Mouse (Mus musculus): ENCODE measurements around the gene Ubr4.
A peak's percentile ranks its signal among the peaks of the same experiment; 100 is the strongest.
"Not testable (repeated sequence)": the region's sequence is repeated elsewhere in the genome, so short reads cannot be mapped to it uniquely, and the experiment has no call there.

The Ubr4 gene

DNA sequence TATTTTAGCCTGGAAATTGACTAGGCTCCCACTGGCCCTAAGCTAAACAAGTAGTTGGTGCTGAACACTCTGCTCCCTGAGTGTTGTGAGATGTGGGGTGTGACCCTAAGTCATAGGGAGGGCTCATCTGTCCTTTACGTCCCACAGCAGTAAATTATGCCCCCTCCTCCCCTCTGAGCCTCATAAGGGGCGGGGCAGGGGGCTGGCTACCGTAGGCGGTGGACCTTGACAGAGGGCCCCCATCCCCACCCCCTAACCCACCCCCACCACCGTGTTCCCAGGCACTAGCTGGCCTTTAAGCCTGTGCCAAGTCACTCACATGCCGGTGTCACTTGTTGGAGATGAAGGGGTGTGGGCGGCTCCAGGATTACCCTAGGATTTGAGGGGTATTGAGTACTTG is 132.1 kb downstream of the Ubr4 start:
- DNase-seq (ENCODE audit: low spot score in 2 of 2): no peak

- DNase-seq (ENCODE audit: low spot score in 2 of 2): no peak
These were observed 134.7 kb downstream of the Ubr4 start for GRCm38 (mm10) chr4:139487085-139487484.

DNA sequence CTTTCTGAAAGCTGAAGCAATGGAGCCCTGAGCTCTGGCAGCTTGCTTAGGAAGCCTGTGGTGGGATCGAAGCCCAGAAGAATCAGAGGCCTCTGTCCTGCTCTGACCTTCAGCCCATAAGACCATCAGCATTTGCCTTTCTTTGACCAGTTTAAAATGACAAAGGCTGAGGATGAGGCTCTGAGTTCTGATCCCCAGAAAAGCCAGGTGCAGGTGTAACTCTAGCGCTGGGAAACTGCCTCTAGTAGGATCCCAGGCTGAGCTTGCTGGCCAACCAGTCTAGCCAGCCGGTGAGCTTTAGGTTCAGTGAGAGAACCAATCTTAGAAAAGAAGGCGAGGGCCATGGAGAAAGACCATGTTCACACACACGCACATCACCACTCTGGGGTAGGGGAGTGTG is 135.9 kb downstream of the Ubr4 start:
- DNase-seq (ENCODE audit: low spot score in 2 of 2): no peak

GRCm38 (mm10) chr4:139489946-139490345 is 137.5 kb downstream of the Ubr4 start:
- DNase-seq (ENCODE audit: low spot score in 2 of 2): no peak

- DNase-seq (ENCODE audit: low spot score in 2 of 2): no peak
These were observed 138.1 kb downstream of the Ubr4 start for GRCm38 (mm10) chr4:139490413-139491055.

DNA sequence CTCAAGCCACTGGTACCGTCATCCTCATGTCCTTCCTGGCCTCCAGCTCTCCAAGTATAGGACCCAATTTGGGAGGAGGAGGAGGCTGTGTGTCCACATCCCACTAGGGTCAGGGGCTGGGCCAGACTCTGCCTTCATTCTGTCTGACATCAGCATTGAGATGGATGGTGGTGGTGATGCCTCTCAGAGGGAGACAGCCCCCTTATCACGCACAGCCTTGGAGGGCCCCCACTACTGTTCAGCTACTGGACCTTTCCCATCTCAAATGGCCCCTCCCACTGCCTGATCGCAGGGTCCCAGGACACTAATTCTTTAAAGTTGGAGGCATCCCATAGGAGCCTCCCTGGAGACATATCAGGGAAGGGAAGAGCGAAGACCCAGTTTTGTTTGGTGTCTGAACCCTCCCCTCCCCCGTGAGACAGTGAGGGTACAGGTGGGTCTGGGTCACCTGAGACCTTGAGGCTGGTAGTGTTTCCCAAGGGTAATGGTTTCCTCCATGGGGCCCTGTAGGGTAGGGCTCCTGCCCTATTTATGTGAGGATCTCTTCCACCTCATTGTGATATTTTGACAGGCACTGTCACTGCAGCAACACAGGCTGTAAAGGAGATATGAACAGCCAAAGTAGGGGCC is 139.2 kb downstream of the Ubr4 start:
- DNase-seq (ENCODE audit: low spot score in 2 of 2): no peak

- DNase-seq (ENCODE audit: low spot score in 2 of 2): no peak
These were observed 139.9 kb downstream of the Ubr4 start for GRCm38 (mm10) chr4:139492258-139492833.

GRCm38 (mm10) chr4:139493227-139494025 is 141.0 kb downstream of the Ubr4 start:
- DNase-seq (ENCODE audit: low spot score in 2 of 2): peak in 1 of 2 experiments; percentile 40

DNA sequence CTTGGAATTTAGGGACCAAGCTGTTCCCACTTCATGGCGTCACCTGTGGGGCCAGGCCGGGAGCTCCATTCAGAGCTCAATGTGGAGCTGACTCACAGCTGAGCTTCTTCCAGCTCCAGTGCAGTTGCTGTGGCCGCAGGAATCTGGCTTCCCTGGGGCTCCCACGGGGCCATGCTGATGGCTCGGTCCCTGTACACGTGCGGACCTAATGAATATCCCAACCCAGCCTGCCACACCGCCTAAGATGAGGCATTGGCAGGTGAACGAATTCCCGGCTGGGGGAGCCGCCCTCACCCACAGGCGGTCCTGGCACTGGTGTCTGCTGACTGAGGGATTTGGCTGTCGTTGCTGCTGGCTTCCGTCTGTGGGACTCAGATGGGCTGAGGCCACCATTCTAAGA is 148.4 kb downstream of the Ubr4 start:
- DNase-seq (ENCODE audit: low spot score in 2 of 2): no peak

- DNase-seq (ENCODE audit: low spot score in 2 of 2): no peak
These were observed 149.3 kb downstream of the Ubr4 start for GRCm38 (mm10) chr4:139501702-139502101.

DNA sequence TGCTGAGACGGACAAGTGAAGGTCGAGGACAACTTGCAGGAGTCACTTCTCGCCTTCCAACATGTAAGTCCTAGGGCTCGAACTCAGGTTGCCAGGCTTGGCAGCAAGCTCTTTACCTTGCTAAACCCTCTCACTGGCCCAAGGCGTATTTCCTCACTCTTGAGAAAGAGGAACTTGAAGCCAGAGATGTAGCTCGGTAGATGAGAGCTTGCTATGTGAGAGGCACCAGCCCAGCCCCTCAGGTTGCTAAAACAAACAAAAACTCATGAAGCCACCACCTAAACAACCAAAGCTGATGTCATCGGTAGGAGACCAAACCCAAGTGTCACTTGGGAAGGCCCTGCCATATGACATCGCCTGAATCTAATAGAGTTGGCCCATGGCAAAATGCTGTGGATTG is 151.5 kb downstream of the Ubr4 start:
- no peak for DNase-seq (ENCODE audit: low spot score in 2 of 2)

GRCm38 (mm10) chr4:139505716-139506115 is 153.3 kb downstream of the Ubr4 start:
- DNase-seq (ENCODE audit: low spot score in 2 of 2): no peak

GRCm38 (mm10) chr4:139506727-139507126 is 154.3 kb downstream of the Ubr4 start:
- DNase-seq (ENCODE audit: low spot score in 2 of 2): no peak

DNA sequence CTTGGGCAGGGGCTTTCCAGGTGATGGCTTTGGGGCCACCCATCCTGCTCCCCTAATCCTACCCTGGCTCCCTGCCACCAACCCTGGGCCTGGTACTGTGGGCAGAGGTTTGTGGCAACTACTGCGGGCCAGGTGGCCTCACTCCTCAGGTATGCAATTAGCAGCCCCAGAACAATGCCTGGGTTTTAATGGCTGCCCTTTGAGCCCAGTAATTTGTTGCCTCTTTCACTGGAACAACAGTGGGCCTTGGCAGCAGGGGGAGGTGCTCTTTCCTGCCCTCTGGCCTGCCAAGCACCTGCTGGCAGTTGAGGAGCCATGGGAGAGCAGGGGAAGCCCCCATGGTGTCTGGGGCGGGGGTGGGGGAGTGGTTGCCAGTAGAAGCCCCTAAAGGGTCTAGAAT is 156.7 kb downstream of the Ubr4 start:
- DNase-seq (ENCODE audit: low spot score in 2 of 2): no peak

GRCm38 (mm10) chr4:139511557-139511956 is 159.1 kb downstream of the Ubr4 start:
- DNase-seq (ENCODE audit: low spot score in 2 of 2): no peak

GRCm38 (mm10) chr4:139512985-139513384 is 160.6 kb downstream of the Ubr4 start:
- no peak for DNase-seq (ENCODE audit: low spot score in 2 of 2)

DNA sequence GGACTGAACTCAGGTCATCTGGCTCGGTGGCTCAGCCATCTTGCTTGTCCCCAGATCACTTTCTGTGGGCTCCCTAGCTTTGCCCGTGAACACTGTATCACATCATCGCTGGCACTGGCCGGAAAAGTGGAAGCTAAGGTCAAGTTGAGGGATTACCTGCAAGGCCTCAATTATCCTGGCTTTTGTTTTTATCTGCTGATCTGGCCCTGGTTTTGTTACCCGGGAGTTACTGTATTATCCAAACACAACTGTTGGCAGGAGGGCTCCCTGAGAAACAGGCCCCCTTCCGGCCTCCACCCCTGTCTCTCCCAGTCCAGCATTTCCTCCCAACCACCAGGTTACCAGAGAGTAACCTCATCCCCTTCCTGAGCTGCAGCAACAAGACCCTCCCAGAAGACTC is 166.8 kb downstream of the Ubr4 start:
- no peak for DNase-seq (ENCODE audit: low spot score in 2 of 2)

DNA sequence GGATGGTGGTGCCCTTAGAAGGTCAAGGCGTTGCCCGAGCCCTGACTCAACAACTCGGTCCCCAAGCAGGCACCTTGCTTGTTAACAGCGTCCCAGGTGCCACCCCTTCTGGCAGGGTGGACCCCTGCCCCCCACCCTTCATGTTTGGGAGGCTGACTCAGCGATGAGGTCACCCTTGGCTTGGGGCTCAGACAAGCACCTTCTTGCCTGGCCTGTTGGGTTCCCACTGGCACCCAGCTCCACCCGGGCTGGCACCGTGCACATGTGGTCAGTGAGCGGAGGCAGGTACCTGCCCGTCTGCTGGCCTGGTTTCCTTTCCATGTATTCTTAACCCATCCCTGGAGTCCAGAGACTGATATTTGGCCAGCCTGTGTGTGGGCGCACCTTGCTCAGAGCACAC is 169.5 kb downstream of the Ubr4 start:
- DNase-seq (ENCODE audit: low spot score in 2 of 2): no peak

- no peak for DNase-seq (ENCODE audit: low spot score in 2 of 2)
These were observed 174.1 kb downstream of the Ubr4 start for GRCm38 (mm10) chr4:139526475-139526874.

GRCm38 (mm10) chr4:139530248-139530647 is 177.8 kb downstream of the Ubr4 start, which contains the start of gene Iffo2:
Iffo2 (plus strand) TSS chr4:139530548.
- DNase-seq (ENCODE audit: low spot score in 2 of 2): not testable (repeated sequence)

GRCm38 (mm10) chr4:139532081-139532480 is 179.7 kb downstream of the Ubr4 start:
- no peak for DNase-seq (ENCODE audit: low spot score in 2 of 2)

DNA sequence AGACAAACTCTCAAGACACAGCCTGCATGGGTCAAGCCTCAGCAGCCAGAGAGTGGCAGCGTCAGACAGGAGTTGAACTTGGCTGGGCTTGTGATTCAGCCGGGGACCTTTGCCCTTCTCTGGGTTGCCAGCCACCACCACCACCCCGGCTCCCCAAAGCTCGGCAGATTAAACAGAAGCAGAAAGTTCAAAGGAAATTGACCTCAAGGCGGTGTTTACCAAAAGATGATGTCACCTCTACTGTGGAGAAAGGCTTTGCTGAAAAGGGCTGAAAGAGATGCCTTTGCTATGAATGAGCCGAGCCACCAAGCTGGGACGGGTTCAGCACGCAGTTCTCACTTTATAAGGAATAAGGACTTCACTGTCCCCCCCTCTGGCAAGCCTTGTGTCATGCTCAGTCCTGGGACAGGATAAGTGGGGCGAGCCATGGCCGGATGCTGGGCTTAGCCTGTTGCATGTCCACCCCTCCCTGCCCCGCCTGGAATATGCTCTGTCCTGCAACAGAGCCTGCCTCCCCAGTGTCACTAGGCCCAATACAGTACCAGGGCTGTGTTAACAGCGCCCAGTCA is 182.8 kb downstream of the Ubr4 start:
- no peak for DNase-seq (ENCODE audit: low spot score in 2 of 2)
